Mouse (Mus musculus) neural tube, embryonic 13.5 days (tissue): ENCODE data around the gene Crygs. TPM values are rescaled to one million over a fixed set of nuclear protein-coding genes. Genes with fewer than 3 reads are reported as not detected.

ENCODE experiments used
- ATAC-seq: fragments of 200-750 bp; cut with Nextera tagmentation; 2 replicates; pipeline ENCODE4 v1.8.0; 2017; ENCODE audit warnings: low read depth, mild to moderate bottlenecking, moderate TSS enrichment, moderate library complexity
- H3K27ac ChIP-seq: fragments of 300-500 bp; sonication (generic); replicated peaks from 2 replicates; pipeline ENCODE4 v1.5.1; 2015; ENCODE audit warnings: moderate library complexity, mild to moderate bottlenecking, inconsistent platforms
- H3K27me3 ChIP-seq: fragments of 300-500 bp; sonication (generic); 2 replicates; pipeline ENCODE4 v1.6.1; 2015; ENCODE audit warnings: mild to moderate bottlenecking, inconsistent platforms
- H3K36me3 ChIP-seq: fragments of 300-500 bp; sonication (generic); 2 replicates; pipeline ENCODE4 v1.6.1; 2015; ENCODE audit warnings: mild to moderate bottlenecking, inconsistent platforms
- H3K4me1 ChIP-seq: fragments of 300-500 bp; sonication (generic); replicated peaks from 2 replicates; pipeline ENCODE4 v1.6.1; 2015; ENCODE audit warnings: inconsistent platforms
- H3K4me2 ChIP-seq: fragments of 300-500 bp; sonication (generic); 2 replicates; pipeline ENCODE4 v1.6.1; 2015; ENCODE audit warnings: inconsistent platforms, mild to moderate bottlenecking, moderate library complexity
- H3K4me3 ChIP-seq: fragments of 300-500 bp; sonication (generic); 2 replicates; pipeline ENCODE4 v1.5.1; 2015; ENCODE audit warnings: mild to moderate bottlenecking, inconsistent platforms
- H3K9ac ChIP-seq: fragments of 300-500 bp; sonication (generic); 2 replicates; pipeline ENCODE4 v1.6.1; 2015; ENCODE audit warnings: moderate library complexity, mild to moderate bottlenecking, inconsistent platforms
- H3K9me3 ChIP-seq: fragments of 300-500 bp; sonication (generic); 2 replicates; pipeline ENCODE4 v1.6.1; 2016; ENCODE audit warnings: inconsistent platforms
- WGBS: fragments of 180-500 bp; shearing (Covaris S2); methylation state at CpG from one replicate; pipeline ENCODE4 v1.1.7; 2015; 5-methylcytosine and 5-hydroxymethylcytosine counted together
- polyA plus RNA-seq: library from polyadenylated mRNA; unstranded; fragments of >200 nt; fragmentation: Nextera tagmentation; extraction: Ambion mirVana; gene quantifications from 2 replicates; pipeline ENCODE4 v1.2.1, GENCODE M21; 2015

Gene Crygs
- polyA plus RNA-seq, 1 experiment from 2014 or later: not detected

- WGBS: 87% methylated on average over 3 of the region's 3 CpGs
- H3K36me3 ChIP-seq: peaks cover 20% of the 10 kb centered on the region
- H3K27ac ChIP-seq: no peak overlapping the region
- H3K9me3 ChIP-seq: no peaks in the 10 kb centered on the region
- no peak for ATAC-seq
- no peak overlapping the region for H3K4me2 ChIP-seq
- H3K4me3 ChIP-seq: no peak overlapping the region
- H3K9ac ChIP-seq: no peak overlapping the region
- H3K4me1 ChIP-seq: no peaks in the 10 kb centered on the region
- H3K27me3 ChIP-seq: no peaks in the 10 kb centered on the region
Measured at GRCm38 (mm10) chr16:22832932-22833525, 21.7 kb upstream of the Crygs start.

- Histone ChIP-seq H3K4me1 (no peaks in the 10 kb centered on the region), H3K4me3 (no peak overlapping the region), H3K9ac (no peak overlapping the region), H3K9me3 (no peaks in the 10 kb centered on the region), H3K27ac (no peak overlapping the region), H3K27me3 (no peaks in the 10 kb centered on the region), H3K4me2 (no peak overlapping the region), H3K36me3 (peaks cover 30% of the 10 kb centered on the region)
- 59% methylated on average over 8 of the region's 8 CpGs for WGBS
- ATAC-seq: no peak; the same call in 1 of the 2 replicates
Measured at GRCm38 (mm10) chr16:22820731-22821130, 9.4 kb upstream of the Crygs start.

GRCm38 (mm10) chr16:22807468-22808070 is 3.8 kb downstream of the Crygs start:
- 0 out of 2 replicates have a peak, but pooled peaks cover 3% of the 10 kb centered on the region for H3K4me1 ChIP-seq
- H3K9ac ChIP-seq: 0 out of 2 replicates have a peak overlapping the region, but pooled peaks have one; percentile 38
- no peak overlapping the region for H3K27ac ChIP-seq
- H3K4me2 ChIP-seq: peak overlapping the region; percentile 48
- H3K27me3 ChIP-seq: peaks cover 67% of the 10 kb centered on the region
- no peaks in the 10 kb centered on the region for H3K9me3 ChIP-seq
- no peak for ATAC-seq
- H3K4me3 ChIP-seq: no peak overlapping the region
- H3K36me3 ChIP-seq: no peaks in the 10 kb centered on the region
- WGBS: 14% methylated on average over 17 of the region's 17 CpGs

GRCm38 (mm10) chr16:22802786-22803185 is 8.6 kb downstream of the Crygs start:
- peaks cover 94% of the 10 kb centered on the region for H3K27me3 ChIP-seq
- no peak overlapping the region for H3K4me3 ChIP-seq
- WGBS: 76% methylated on average over 7 of the region's 7 CpGs

GRCm38 (mm10) chr16:22800849-22801109 is 10.6 kb downstream of the Crygs start:
- no peaks in the 10 kb centered on the region for H3K9me3 ChIP-seq
- no peak overlapping the region for H3K9ac ChIP-seq
- WGBS: 15% methylated on average over 5 of the region's 5 CpGs
- peak overlapping the region; percentile 5; the same call in 1 of the 2 replicates for H3K4me2 ChIP-seq
- ATAC-seq: 0 out of 2 replicates have a peak, but pooled peaks have one; percentile 32
- H3K27ac ChIP-seq: no peak overlapping the region
- peaks cover 14% of the 10 kb centered on the region for H3K4me1 ChIP-seq
- no peak overlapping the region for H3K4me3 ChIP-seq
- H3K27me3 ChIP-seq: peaks cover 99% of the 10 kb centered on the region
- no peaks in the 10 kb centered on the region for H3K36me3 ChIP-seq

More at GRCm38 (mm10) chr16:22802786-22803185, 8.6 kb downstream of the Crygs start:
- Histone ChIP-seq H3K4me2 (no peak overlapping the region), H3K27ac (no peak overlapping the region), H3K9ac (no peak overlapping the region), H3K9me3 (no peaks in the 10 kb centered on the region), H3K4me1 (peaks cover 17% of the 10 kb centered on the region), H3K36me3 (no peaks in the 10 kb centered on the region)
- ATAC-seq: no peak

- ATAC-seq: peak; percentile 81
- 11% methylated on average over 6 of the region's 6 CpGs for WGBS
- Histone ChIP-seq H3K4me1 (peaks cover 14% of the 10 kb centered on the region), H3K9ac (no peak overlapping the region), H3K27me3 (peaks cover 100% of the 10 kb centered on the region), H3K27ac (no peak overlapping the region), H3K4me2 (peak overlapping the region; percentile 5; the same call in 1 of the 2 replicates), H3K4me3 (no peak overlapping the region), H3K36me3 (no peaks in the 10 kb centered on the region), H3K9me3 (no peaks in the 10 kb centered on the region)
Measured at GRCm38 (mm10) chr16:22800026-22800848, 11.1 kb downstream of the Crygs start.

- H3K27ac ChIP-seq: no peak overlapping the region
- ATAC-seq: no peak
- peaks cover 14% of the 10 kb centered on the region for H3K4me1 ChIP-seq
- 83% methylated on average over 3 of the region's 3 CpGs for WGBS
- H3K36me3 ChIP-seq: no peaks in the 10 kb centered on the region
- H3K9me3 ChIP-seq: no peaks in the 10 kb centered on the region
- no peak overlapping the region for H3K4me3 ChIP-seq
- no peak overlapping the region for H3K4me2 ChIP-seq
- H3K27me3 ChIP-seq: peaks cover 100% of the 10 kb centered on the region
- no peak overlapping the region for H3K9ac ChIP-seq
Measured at GRCm38 (mm10) chr16:22798520-22798919, 12.9 kb downstream of the Crygs start.

GRCm38 (mm10) chr16:22797521-22797920 is 13.9 kb downstream of the Crygs start:
- no peak overlapping the region for H3K27ac ChIP-seq
- H3K9me3 ChIP-seq: no peaks in the 10 kb centered on the region
- no peak for ATAC-seq
- WGBS: 80% methylated on average over 5 of the region's 5 CpGs
- peaks cover 99% of the 10 kb centered on the region for H3K27me3 ChIP-seq
- no peaks in the 10 kb centered on the region for H3K36me3 ChIP-seq
- no peak overlapping the region for H3K4me3 ChIP-seq
- H3K4me2 ChIP-seq: no peak overlapping the region
- H3K4me1 ChIP-seq: peaks cover 14% of the 10 kb centered on the region
- no peak overlapping the region for H3K9ac ChIP-seq

GRCm38 (mm10) chr16:22795497-22795896 is 15.9 kb downstream of the Crygs start:
- no peak overlapping the region for H3K4me2 ChIP-seq
- 47% methylated on average over 3 of the region's 3 CpGs for WGBS
- peaks cover 12% of the 10 kb centered on the region for H3K4me1 ChIP-seq
- no peak for ATAC-seq
- H3K36me3 ChIP-seq: no peaks in the 10 kb centered on the region
- H3K27ac ChIP-seq: no peak overlapping the region
- H3K4me3 ChIP-seq: no peak overlapping the region
- H3K9me3 ChIP-seq: no peaks in the 10 kb centered on the region
- H3K27me3 ChIP-seq: peaks cover 98% of the 10 kb centered on the region
- H3K9ac ChIP-seq: no peak overlapping the region

GRCm38 (mm10) chr16:22791235-22791634 is 20.1 kb downstream of the Crygs start:
- WGBS: 10% methylated on average over 2 of the region's 2 CpGs

GRCm38 (mm10) chr16:22789908-22790367 is 21.4 kb downstream of the Crygs start:
- no peak overlapping the region for H3K9ac ChIP-seq
- H3K36me3 ChIP-seq: no peaks in the 10 kb centered on the region
- peak; percentile 40; the same call in 1 of the 2 replicates for ATAC-seq
- 0 out of 2 replicates have a peak, but pooled peaks cover 3% of the 10 kb centered on the region for H3K4me1 ChIP-seq
- H3K9me3 ChIP-seq: no peaks in the 10 kb centered on the region
- no peak overlapping the region for H3K27ac ChIP-seq
- WGBS: 48% methylated on average over 10 of the region's 10 CpGs
- H3K4me2 ChIP-seq: no peak overlapping the region
- no peak overlapping the region for H3K4me3 ChIP-seq
- H3K27me3 ChIP-seq: peaks cover 50% of the 10 kb centered on the region

More at GRCm38 (mm10) chr16:22791235-22791634, 20.1 kb downstream of the Crygs start:
- Histone ChIP-seq H3K36me3 (no peaks in the 10 kb centered on the region), H3K27ac (no peak overlapping the region), H3K27me3 (peaks cover 63% of the 10 kb centered on the region), H3K4me3 (no peak overlapping the region), H3K9me3 (no peaks in the 10 kb centered on the region), H3K4me1 (0 out of 2 replicates have a peak, but pooled peaks cover 3% of the 10 kb centered on the region), H3K4me2 (no peak overlapping the region), H3K9ac (no peak overlapping the region)
- no peak for ATAC-seq

- Histone ChIP-seq H3K27ac (no peak overlapping the region), H3K9me3 (no peaks in the 10 kb centered on the region), H3K4me2 (no peak overlapping the region), H3K9ac (no peak overlapping the region), H3K4me3 (no peak overlapping the region), H3K27me3 (no peaks in the 10 kb centered on the region), H3K4me1 (no peaks in the 10 kb centered on the region), H3K36me3 (no peaks in the 10 kb centered on the region)
- 86% methylated on average over 5 of the region's 5 CpGs for WGBS
- ATAC-seq: no peak
Measured at GRCm38 (mm10) chr16:22782686-22783085, 28.7 kb downstream of the Crygs start.
